Mouse (Mus musculus) CH12F3 (cell line): ENCODE measurements around the gene Zc2hc1b.
"Not testable (repeated sequence)": the region's sequence is repeated elsewhere in the genome, so short reads cannot be mapped to it uniquely, and the experiment has no call there.

ENCODE experiments used
- in situ Hi-C: fragments of 300-500 bp; cut with MboI; formaldehyde crosslinking; loops from 2 replicates; pipeline ENCODE4 v1.14.3; 2020; ENCODE audit warnings: low sequenced_read_pairs

Zc2hc1b gene

DNA sequence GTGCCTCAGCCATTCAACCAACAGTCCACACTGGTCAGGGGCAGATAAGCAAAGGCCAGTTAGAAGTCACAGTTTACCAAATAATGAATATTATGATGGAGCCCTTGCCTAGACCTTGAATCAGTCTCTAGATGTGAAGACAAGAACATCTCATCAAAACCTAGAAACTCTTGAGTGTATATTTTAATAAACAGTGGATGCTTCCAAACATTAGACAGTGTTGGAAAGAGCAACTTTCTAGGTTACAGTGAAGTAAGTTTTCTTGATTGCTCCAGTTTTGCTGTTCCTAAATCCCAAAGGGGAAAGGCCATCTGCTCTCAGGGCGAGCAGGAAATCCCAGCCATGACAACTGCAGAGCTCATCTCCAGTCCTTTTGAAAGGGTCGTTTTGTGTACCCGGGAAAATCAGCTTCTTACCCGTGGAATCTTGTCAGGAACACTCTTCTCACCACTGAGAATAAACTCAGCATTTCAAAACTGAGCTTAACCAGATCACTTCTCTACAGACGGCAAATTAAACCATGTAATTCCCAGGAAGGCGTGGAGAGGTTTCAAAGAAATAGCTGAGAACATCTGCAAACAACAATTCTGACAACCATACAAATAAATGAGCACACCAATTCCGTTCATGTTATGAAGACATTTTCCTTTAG is at the start of gene Zc2hc1b:
TSS of gene Zc2hc1b (minus strand) at position 51 of the 652 bp plus-strand sequence.
- in situ Hi-C loops = no loop called here

DNA sequence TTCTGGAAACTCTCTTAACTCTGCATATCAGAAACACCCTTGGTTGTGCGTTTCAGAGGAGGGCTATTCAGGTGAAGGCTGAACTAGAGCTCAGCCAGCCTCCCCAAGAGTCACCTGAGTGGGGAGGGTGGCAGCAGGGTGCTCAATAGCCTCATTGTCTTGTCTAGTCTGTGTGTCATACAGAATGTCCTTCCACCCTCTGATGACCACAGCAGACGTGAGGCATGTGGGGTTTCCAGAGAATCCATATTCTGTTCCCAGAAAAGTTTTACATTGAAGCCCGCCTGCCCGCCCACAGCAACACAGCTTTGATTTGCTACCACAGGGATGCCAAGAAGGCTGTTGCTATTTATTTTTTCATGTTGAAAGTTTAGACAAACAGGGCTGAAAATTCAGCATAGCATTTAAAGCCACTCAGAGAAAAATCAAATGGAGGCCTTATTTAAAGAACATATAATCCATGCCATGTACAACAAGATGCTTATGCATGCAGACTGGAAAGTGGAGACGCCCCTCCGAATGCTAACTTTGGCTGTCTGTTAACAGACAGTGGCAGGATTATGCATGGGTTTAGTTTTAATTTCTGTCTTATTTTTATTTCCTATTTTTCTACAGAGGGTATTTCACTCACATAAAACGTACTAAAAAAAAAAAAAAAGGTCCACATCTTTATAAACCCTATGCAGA is 47.7 kb upstream of the Zc2hc1b start:
- in situ Hi-C loops = no loop called here

DNA sequence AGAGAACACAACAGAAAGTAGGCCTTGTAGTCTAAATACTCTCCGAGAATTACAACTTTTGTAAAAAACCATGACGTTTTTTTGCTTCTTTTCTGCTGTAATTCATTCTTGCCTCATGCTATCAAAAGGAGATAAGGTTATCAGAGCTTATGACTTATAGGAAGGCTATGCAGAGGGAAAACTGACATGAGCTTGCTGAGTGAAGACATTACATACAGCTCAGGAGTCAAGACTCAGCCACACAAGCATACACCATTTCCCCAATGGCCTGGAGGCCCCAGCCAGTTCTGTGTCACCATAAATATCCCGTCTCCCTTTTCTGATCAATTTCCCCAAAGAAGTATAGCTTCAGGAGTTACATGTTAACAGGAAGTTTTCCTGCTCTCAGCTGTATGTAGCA is 44.3 kb upstream of the Zc2hc1b start:
- in situ Hi-C loops = no loop called here

DNA sequence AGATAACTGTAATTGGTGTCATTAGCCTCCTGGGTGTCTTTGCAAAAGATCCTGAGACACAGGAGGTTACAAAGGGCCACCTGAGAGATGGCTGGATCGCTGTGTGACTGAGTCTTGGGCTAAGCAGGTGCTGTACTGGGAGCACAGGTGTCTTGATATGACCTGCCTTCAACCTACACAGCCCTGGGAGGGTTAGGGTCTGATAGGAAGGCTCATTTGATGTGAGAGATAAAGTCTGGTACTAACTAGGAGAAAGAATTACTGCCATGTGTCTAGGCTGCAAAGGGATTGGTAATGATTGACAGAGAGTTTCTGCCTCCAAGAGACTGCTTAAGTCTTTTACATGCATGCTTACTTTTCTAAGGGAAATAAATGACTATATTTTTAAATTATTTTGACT is 42.2 kb upstream of the Zc2hc1b start:
- in situ Hi-C loops = no loop called here

DNA sequence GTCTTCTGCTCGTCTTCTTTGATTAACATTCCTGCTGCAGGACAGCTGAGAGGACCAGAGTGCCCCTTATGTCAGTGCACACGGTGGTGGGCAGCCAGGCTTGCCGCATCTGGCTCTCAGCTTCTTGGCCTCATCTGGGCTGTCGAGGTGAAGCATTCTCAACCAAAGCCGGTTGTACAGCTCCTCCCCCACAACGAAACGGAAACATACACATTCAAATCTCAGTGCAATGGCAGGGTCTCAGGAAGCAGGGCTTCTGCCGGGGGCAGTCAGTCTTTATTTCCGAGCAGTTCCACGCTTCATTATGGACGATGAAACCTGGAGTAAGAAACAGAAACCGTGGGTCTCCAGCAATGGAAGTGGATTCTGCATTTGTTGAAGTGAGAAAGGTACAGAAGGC is 36.1 kb upstream of the Zc2hc1b start:
- in situ Hi-C loops = no loop called here

DNA sequence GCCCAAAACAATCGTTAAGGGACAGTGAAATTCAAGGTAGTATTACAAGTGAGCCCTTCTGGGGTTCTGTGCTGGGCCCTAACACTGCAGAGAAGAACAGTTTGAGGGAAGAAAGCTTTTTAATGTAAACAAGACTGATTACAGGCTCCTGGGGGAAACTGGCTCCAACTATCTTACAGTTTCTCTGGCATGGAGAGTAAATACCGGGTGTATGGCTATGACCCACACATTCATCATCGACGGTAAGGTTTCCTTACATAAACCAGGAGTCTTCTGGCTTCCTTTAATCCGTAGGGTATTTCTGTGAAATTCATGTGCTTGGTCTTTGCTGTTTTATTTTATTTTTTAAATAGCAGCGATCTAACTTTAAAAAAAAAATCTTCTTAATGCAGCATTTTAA is 35.0 kb upstream of the Zc2hc1b start:
- in situ Hi-C loops = no loop called here

DNA sequence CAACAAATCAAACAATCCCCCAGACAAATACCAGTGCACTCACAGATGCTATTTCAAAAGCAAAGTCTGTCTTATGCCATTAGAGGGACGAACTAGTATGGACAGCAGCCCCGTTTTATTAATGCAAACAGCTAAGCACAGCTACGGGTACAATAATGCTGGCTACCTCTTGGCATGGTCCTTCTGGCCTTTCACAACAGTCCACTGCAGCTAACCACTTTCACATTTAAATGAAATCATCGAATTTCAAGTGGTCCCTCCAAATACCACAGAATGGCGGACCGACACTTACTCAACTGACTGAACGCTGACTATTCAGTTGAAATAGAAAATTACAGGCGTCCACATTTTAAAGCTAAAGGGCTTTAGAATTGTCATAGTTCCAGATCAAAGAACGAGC is 34.5 kb upstream of the Zc2hc1b start:
- in situ Hi-C loops = no loop called here

DNA sequence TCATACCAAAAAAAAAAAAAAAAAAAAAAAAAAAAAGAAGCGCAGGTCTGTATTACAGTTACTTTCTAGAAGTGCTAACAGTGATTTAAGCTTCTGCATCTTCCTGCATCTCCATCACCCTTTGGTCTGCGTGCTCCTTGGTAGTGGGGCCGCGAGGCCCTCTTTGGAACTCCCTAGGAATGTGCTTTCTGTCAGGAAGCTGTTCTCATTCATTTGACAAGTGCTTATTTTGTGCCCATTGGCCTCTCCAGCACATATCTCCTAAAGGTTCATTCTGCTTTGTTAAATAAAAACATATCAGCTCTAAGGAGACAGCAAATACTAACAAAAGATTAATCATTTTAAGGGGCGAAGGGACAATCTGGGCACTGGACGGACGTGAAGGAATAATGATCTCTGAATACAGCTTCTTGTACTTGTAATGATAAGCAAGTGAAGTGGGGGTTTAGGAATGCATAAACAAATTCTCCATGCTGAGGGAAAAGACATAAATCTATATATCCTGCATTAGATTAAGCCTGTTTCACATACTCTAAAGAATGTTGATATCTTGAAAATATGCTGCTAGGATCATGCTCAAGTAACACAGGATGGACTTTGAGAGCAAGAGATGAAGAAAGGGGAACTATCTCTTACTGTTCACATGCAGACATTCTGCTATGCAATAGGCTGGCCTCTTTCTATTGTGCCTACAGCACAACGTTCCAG is 32.3 kb upstream of the Zc2hc1b start:
- in situ Hi-C loops = no loop called here

DNA sequence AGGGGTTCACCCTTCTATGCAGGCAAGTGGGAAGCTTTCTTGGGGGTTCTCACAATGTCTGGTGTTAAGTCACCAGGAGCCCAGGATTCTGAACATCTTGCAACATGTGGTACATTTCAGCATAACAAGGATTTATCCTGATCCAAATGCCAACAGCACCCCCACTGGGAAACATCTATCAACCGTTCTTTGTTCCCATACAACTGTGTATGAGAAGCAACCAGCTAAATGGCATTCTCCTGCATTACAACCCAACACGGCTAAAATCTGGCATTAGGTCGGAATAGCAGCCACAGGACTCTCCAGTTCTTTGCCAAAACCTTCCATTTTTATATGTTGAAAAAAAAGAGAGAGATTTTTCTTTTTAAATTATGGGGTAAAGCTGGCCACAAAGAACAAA is 31.7 kb upstream of the Zc2hc1b start:
- in situ Hi-C loops = no loop called here

DNA sequence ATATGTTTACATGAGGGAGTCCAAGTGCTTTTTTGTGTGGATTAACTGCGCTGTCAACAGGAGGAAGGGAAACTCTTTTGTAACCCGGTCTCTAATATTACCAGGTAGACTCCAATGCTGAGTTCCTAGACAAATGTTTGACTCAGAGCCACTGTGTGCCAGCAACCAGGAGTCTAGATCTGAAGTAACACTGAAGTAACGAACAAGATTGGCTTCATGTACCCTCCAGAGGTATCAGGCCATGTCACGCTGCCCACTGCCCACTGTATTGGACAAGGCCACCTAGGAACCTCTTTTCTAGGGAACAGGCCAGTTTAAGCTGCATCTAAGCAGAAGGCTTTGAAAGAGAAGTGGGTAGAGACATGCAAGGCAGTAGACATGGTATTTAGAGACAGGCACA is 31.2 kb upstream of the Zc2hc1b start:
- in situ Hi-C loops = no loop called here

DNA sequence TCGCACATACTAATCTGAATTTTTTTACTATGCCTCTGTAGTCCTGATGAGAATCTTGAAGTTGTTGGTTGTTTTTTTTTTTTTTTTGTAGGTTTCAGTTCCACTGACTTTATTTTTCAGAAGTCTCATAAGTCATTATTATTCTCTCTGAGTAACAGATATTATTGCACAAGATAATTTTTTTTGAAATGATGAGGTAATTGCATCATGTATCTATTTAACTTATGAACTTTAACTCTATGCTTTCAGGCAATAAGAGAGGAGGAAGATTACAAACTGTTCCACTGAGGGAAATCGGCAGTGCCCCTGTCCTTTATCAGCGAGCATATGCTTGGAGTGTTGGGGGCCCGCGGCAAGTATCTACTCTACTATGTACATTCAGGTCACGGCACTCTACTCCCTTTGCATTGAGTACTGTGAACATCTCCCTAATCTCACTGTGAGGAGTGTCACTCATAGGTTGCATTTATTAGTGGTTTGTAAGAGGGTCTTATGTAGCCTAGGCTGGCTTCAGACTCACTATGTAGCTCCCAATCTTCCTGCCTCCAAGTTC is 24.0 kb upstream of the Zc2hc1b start:
- in situ Hi-C loops = no loop called here

DNA sequence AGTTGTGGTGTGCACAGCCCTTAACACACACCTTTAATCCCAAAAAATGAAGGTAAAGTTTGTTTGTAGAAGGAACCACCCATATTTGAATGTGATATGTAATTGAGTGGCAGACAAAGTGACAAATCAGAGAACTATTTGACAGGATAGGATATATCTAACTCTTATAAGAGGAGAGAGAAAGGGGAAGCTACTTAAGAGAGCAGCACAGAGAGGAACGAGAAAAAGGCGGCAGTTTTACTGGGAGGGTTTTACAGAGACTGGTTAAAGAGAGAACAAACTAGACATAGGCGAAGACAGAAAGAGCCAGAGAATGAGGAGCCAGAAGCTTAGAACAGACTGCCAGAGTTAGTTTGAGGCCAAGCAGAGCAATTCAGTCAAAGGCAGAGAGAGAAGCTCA is 23.0 kb upstream of the Zc2hc1b start:
- in situ Hi-C loops = no loop called here

DNA sequence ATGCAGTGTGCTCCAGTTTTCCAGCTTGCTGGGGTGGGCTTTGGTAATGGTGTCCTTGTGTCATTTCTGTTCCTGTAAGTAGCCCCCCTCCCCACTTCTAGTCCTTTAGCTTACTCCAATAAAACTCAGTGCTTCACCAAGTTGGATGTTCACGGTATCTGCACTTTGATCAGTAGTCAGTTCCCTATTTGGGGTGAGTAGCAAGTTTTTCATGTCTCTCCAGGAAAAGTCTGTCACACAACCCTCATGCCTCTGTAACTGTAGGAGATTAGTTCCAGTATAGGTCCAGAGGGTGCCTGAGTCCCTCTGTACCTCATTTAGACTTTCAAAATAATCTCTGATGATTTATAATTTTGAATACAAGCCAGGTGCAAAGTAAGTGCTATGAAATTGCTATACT is 21.4 kb upstream of the Zc2hc1b start:
- in situ Hi-C loops = no loop called here

DNA sequence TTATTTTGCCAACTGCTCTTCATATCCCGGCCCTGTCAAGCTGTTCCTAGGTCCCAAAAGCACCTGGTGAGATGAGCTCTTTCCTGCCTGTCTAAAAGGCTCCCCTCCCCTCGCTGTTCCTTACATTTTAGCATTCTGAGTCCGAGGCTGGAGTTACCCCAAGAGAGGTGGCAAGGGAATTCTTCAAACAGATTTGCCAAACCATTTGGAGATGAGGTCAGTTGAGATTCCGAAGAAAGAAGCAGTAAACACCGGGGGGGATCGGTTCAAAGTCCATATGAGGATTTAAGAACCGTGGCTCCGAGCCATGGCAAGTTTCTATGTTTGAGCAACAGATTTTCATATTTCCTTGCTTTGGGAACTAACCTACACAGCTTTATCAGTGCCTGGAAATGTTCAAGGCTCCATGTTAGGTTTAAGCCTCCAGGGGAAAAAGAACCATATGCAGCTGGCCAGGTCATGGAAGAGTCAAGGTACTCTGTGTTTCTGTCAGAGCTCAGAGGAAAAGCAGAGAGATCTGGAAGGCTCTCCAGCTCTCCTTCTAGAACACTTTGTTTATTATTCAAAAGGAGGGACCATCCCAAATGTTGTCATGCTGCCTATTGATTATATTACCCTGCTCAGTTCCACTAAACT is 19.2 kb upstream of the Zc2hc1b start:
- in situ Hi-C loops = no loop called here

DNA sequence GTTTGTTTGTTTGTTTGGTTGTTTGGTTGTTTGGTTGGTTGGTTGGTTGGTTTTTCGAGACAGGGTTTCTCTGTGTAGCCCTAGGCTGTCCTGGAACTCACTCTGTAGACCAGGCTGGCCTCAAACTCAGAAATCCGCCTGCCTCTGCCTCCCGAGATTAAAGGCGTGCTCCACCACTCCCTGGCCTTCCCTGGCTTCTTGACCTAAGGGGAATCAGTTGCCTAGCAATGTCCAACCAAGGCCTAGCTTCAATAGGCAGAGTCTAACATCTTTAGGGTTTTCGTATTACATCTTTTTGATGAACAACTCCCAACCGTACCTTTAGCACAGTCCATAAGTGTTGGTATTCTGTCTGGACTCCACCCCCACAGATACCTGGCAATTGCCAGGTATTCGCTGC is 15.7 kb upstream of the Zc2hc1b start:
- in situ Hi-C loops = not testable (repeated sequence)

DNA sequence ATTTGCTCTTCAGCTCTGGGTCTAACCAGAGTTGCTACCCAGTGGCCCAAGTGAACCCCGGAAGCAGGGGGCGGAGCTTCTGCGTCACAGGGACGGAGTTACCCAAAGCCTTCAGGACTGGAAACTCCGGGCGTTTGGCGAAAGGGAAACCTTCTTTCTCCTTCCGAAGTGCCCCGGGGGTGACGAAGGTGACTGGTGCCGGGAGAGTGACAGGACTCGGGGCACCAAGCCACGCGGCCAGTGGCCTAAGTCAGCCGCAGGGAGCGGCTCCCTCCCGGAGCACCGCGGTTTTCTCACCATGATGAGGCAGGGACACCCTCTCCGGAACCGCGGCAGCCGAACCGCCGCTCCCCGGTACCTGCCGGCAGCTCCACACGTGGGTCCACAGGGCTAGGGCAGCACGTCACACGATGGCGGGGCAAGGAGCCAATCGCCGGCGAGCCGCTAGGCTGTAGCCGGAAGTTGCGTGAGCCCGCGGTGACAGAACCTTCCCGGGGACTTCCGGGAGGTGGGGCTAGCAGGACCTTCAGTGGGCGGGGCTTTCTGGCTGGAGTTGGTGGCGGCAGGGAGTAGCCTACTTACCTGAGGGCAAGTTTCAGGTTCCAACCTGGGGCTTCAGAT is 15.0 kb upstream of the Zc2hc1b start, which contains the start of gene Ltv1:
TSS of gene Ltv1 (minus strand) at position 438 of the 621 bp plus-strand sequence.
- in situ Hi-C loops = no loop called here

DNA sequence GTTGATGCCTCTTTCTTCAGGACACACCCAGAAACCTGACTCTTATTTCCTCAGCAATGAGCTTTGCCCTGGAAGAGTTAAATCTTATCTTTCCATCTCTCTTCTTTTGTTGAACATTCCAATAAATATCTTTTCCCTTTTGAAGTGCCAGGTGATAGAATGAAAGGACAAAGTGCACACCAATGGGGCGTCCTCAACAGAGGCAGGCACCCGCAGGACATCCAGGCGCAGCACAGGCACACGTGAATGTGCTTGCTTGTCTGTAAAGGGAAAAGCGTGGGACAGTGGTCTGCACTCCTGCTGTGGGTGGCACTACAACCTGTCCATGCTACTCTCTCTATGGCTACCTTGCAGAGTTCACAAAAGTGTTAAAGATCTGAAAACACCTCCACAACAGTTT is 12.1 kb upstream of the Zc2hc1b start:
- in situ Hi-C loops = no loop called here

DNA sequence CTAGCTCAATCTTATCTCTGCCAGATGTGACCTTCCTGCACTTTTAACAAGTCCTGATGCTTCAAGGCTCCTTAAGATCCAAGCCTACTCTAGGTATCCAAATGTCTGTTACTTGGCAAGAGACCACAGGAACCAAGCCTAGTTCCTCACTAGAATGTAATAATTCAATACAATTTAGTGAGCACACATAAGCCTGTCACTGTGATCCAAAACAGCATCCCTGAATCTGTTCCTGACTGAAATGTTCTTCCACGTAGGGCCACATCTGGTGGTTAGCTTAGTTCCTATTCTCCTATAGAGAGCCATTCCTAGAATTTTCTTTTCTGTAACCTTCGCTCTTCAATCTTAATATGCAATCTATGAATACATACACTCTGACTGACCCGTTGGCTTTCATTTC is 8.9 kb upstream of the Zc2hc1b start:
- in situ Hi-C loops = no loop called here

DNA sequence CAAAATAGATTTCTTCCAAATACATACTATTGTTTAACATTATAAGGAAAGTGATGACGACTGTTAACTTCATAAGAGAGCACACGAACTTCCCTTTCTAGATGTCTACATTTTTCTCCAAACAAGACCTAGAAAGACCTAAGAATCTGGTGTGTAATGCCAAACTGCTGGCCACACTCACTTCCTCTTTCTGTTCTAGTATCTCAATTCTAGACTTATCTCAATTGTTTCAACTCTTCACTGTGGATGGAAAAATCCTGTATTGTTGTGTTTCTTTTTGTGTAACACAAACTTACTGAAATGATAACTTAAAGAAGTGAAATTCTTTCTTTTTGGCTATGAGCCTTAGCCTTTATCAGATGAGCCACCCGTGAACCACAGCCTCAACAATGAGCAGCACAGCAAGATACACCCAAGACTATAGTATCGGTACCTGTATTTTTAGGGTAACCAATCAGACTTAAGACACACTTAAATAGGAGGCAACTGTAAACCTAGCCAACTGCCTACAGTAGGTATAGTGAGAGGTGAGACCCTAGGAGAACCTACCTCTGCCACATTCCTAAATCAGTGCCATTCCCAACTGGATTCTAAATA is 6.4 kb upstream of the Zc2hc1b start:
- in situ Hi-C loops = no loop called here

DNA sequence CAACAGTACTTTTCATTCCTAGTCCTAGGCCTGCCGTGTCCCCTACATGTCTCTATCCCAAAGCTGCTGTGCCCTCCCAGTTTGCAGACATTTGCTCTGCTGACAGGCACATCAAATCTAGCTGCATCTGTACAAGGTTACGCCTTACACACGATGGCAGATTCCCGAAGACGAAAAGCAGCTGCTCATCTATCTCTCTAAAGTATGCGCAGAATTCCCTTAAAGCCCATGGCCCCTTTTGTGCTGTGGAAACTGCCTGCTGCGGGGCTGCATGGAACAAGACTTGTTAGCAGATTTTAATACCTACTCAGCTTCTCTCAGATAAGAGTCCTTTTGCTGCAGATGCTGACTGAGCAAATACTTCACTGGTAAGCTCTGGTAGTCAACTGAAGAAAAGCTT is 2.4 kb upstream of the Zc2hc1b start:
- in situ Hi-C loops = no loop called here

DNA sequence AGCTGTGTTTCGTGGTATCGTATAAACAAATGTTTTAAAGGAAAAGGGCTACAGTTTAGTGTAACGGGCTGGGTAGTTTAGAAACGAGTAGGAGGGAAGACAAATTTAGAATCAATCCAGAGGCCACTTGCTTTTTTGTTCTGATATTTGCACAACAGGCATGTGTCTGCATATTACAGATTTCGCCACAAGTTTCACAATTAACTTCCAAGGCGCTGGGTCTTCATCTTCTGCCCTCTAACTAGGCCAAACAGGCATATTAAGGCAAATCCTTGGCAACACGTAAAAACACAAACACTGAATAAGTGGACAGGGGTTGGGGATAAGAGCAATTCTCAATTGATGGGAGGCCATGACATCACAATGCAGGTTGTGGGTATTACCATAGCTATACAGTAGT is 2.0 kb downstream of the Zc2hc1b start:
- in situ Hi-C loops = no loop called here
